Mouse (Mus musculus): ENCODE results near the gene Spc25. TPM values are rescaled to one million over a fixed set of nuclear protein-coding genes. Genes with fewer than 3 reads are reported as not detected.

Gene Spc25
- polyA plus RNA-seq (2016; fragmentation: Nextera tagmentation; extraction: Ambion mirVana): 193 and 196 TPM in 2 replicates

- Histone ChIP-seq H3K36me3 (peaks cover 16% of the 10 kb centered on the region), H3K27me3 (no peaks in the 10 kb centered on the region), H3K27ac (peak within 1 kb of the TSS; percentile 90), H3K4me2 (peak within 1 kb of the TSS; percentile 67), H3K9me3 (no peaks in the 10 kb centered on the region), H3K4me3 (replicated peaks) (peak within 1 kb of the TSS; percentile 82), H3K9ac (replicated peaks) (peak within 1 kb of the TSS; percentile 80), H3K4me1 (replicated peaks) (peaks cover 9% of the 10 kb centered on the region)
- under 1% methylated on average over 46 of the region's 46 CpGs for WGBS
- peak; percentile 98 for ATAC-seq (ENCODE audit: insufficient number of reproducible peaks, insufficient read depth, low FRiP score, low TSS enrichment, low read depth)
Measured at GRCm38 (mm10) chr2:69205791-69206351, at the start of gene Spc25. Spc25 (minus strand) TSS chr2:69206194.

DNA sequence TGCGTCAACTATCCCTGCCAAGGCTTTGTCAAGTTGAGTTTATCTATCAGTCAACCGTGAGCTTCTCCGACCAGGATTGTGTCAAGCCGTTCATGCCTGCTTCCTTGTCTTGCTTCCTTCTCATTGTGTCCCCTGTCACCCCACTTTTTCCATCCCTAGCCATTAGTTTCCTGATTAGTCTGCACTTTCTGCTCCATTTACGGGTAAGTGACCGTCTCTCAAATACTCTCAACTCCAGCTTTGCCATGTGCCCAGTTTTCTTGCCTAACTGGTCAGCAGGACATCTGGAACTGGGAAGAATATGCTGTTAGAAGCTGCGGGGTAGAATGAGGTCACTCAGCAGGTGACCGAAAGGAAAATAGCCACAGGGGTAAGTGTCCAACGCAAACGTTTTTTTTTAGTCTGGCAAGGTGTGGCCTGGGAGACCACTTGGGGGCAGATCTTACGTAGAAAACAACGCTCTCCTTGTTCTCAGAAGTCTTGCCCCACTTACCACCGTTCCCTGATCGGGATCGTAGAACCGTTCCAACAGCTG lies 42.3 kb upstream of the Spc25 start:
- ATAC-seq (ENCODE audit: insufficient number of reproducible peaks, insufficient read depth, low FRiP score, low TSS enrichment, low read depth): no peak
- Histone ChIP-seq H3K27me3 (no peaks in the 10 kb centered on the region), H3K9me3 (no peaks in the 10 kb centered on the region), H3K4me2 (no peak overlapping the region), H3K4me1 (replicated peaks) (no peaks in the 10 kb centered on the region), H3K4me3 (replicated peaks) (no peak overlapping the region), H3K27ac (no peak overlapping the region), H3K9ac (replicated peaks) (no peak overlapping the region), H3K36me3 (no peaks in the 10 kb centered on the region)
- WGBS: 57% methylated on average over 16 of the region's 16 CpGs

DNA sequence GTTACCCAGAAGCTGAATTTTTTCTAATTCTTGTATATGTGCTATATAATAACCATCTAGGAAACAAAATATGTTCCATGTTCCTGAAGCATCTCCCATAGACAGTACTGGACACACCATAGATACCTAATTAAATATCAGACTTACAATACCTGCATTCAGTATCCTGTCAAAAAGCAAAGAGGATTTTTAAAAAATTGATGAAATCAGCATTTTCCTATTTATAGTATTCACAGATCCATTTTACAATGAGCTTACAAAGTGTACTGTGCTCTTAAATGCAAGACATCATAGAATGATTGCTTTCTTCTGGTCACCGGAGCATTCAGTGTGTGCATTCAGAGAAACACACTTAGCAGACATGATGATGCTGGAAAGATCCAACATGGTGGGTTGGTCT lies 41.1 kb upstream of the Spc25 start:
- Histone ChIP-seq H3K36me3 (no peaks in the 10 kb centered on the region), H3K4me1 (replicated peaks) (no peaks in the 10 kb centered on the region), H3K27me3 (no peaks in the 10 kb centered on the region), H3K9me3 (no peaks in the 10 kb centered on the region), H3K9ac (replicated peaks) (no peak overlapping the region), H3K4me3 (replicated peaks) (no peak overlapping the region), H3K27ac (no peak overlapping the region), H3K4me2 (no peak overlapping the region)
- WGBS: 98% methylated on average over 1 of the region's 1 CpGs
- ATAC-seq (ENCODE audit: insufficient number of reproducible peaks, insufficient read depth, low FRiP score, low TSS enrichment, low read depth): no peak

- no peak overlapping the region for H3K4me2 ChIP-seq
- WGBS: 66% methylated on average over 2 of the region's 2 CpGs
- H3K9me3 ChIP-seq: no peaks in the 10 kb centered on the region
- H3K27me3 ChIP-seq: no peaks in the 10 kb centered on the region
- ATAC-seq (ENCODE audit: insufficient number of reproducible peaks, insufficient read depth, low FRiP score, low TSS enrichment, low read depth): no peak
- H3K9ac ChIP-seq (replicated peaks): no peak overlapping the region
- no peak overlapping the region for H3K4me3 ChIP-seq (replicated peaks)
- H3K27ac ChIP-seq: no peak overlapping the region
- no peaks in the 10 kb centered on the region for H3K36me3 ChIP-seq
- no peaks in the 10 kb centered on the region for H3K4me1 ChIP-seq (replicated peaks)
Measured at GRCm38 (mm10) chr2:69244924-69245323, 38.9 kb upstream of the Spc25 start.

- H3K27me3 ChIP-seq: no peaks in the 10 kb centered on the region
- WGBS: 85% methylated on average over 9 of the region's 9 CpGs
- no peak overlapping the region for H3K9ac ChIP-seq (replicated peaks)
- no peaks in the 10 kb centered on the region for H3K36me3 ChIP-seq
- no peak overlapping the region for H3K4me2 ChIP-seq
- H3K4me1 ChIP-seq (replicated peaks): no peaks in the 10 kb centered on the region
- H3K9me3 ChIP-seq: no peaks in the 10 kb centered on the region
- H3K27ac ChIP-seq: no peak overlapping the region
- no peak for ATAC-seq (ENCODE audit: insufficient number of reproducible peaks, insufficient read depth, low FRiP score, low TSS enrichment, low read depth)
- H3K4me3 ChIP-seq (replicated peaks): no peak overlapping the region
Measured at GRCm38 (mm10) chr2:69239315-69239714, 33.3 kb upstream of the Spc25 start.

GRCm38 (mm10) chr2:69234976-69235678 lies 29.1 kb upstream of the Spc25 start:
- Histone ChIP-seq H3K36me3 (no peaks in the 10 kb centered on the region), H3K4me2 (no peak overlapping the region), H3K9me3 (no peaks in the 10 kb centered on the region), H3K27ac (no peak overlapping the region), H3K27me3 (no peaks in the 10 kb centered on the region), H3K9ac (replicated peaks) (no peak overlapping the region), H3K4me1 (replicated peaks) (no peaks in the 10 kb centered on the region), H3K4me3 (replicated peaks) (no peak overlapping the region)
- WGBS: 81% methylated on average over 5 of the region's 5 CpGs
- ATAC-seq (ENCODE audit: insufficient number of reproducible peaks, insufficient read depth, low FRiP score, low TSS enrichment, low read depth): no peak

DNA sequence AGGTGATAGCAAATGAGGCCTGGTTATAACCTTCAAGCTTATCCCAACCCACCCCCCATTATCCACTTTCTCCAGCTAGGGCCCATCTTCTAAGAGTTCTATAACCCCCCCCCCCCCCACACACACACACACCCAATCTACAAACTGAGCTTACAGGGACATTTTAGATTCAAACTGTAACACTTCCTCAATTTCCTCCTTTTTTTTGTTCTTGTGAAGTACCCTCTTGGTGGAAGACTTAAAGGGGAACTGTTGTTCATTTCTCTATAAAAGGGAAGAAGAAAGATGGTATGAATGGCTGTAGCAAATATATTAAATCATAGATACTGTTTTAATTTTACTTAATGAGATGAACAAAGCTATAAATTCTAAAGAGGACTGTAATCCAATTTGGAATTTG lies 26.1 kb upstream of the Spc25 start:
- no peak overlapping the region for H3K9ac ChIP-seq (replicated peaks)
- no peaks in the 10 kb centered on the region for H3K36me3 ChIP-seq
- no peaks in the 10 kb centered on the region for H3K9me3 ChIP-seq
- H3K27me3 ChIP-seq: no peaks in the 10 kb centered on the region
- no peak overlapping the region for H3K4me2 ChIP-seq
- no peak overlapping the region for H3K4me3 ChIP-seq (replicated peaks)
- no peaks in the 10 kb centered on the region for H3K4me1 ChIP-seq (replicated peaks)
- no peak overlapping the region for H3K27ac ChIP-seq
- ATAC-seq (ENCODE audit: insufficient number of reproducible peaks, insufficient read depth, low FRiP score, low TSS enrichment, low read depth): no peak

DNA sequence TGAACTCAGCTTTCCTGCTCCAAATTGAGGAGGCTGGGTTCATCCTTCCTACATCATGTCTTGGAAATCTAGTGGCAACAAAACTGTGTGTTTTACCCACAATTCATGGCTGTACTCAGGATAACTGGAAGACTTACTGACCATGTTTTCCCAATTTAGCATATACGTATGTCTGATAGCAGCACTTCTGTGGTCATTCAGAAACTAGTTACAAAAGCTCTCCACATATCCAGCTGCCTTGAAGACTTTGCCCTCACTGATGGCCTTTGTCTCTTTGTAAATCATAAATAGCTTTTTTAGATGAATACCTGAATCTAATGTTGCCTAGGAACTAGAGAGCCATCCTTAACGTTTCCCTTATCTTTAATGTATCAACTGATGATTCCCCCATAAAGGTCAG lies 24.1 kb upstream of the Spc25 start:
- no peak for ATAC-seq (ENCODE audit: insufficient number of reproducible peaks, insufficient read depth, low FRiP score, low TSS enrichment, low read depth)
- no peaks in the 10 kb centered on the region for H3K27me3 ChIP-seq
- H3K4me3 ChIP-seq (replicated peaks): no peak overlapping the region
- no peak overlapping the region for H3K9ac ChIP-seq (replicated peaks)
- H3K4me1 ChIP-seq (replicated peaks): no peaks in the 10 kb centered on the region
- H3K4me2 ChIP-seq: no peak overlapping the region
- 86% methylated on average over 2 of the region's 2 CpGs for WGBS
- no peak overlapping the region for H3K27ac ChIP-seq
- no peaks in the 10 kb centered on the region for H3K36me3 ChIP-seq
- H3K9me3 ChIP-seq: no peaks in the 10 kb centered on the region

GRCm38 (mm10) chr2:69228635-69229034 lies 22.6 kb upstream of the Spc25 start:
- no peak for ATAC-seq (ENCODE audit: insufficient number of reproducible peaks, insufficient read depth, low FRiP score, low TSS enrichment, low read depth)
- no peaks in the 10 kb centered on the region for H3K4me1 ChIP-seq (replicated peaks)
- 85% methylated on average over 6 of the region's 6 CpGs for WGBS

GRCm38 (mm10) chr2:69226876-69227275 lies 20.9 kb upstream of the Spc25 start:
- no peak overlapping the region for H3K27ac ChIP-seq
- no peaks in the 10 kb centered on the region for H3K27me3 ChIP-seq
- no peaks in the 10 kb centered on the region for H3K4me1 ChIP-seq (replicated peaks)
- ATAC-seq (ENCODE audit: insufficient number of reproducible peaks, insufficient read depth, low FRiP score, low TSS enrichment, low read depth): no peak
- H3K9ac ChIP-seq (replicated peaks): no peak overlapping the region
- 93% methylated on average over 9 of the region's 9 CpGs for WGBS
- no peak overlapping the region for H3K4me2 ChIP-seq
- H3K36me3 ChIP-seq: no peaks in the 10 kb centered on the region
- no peaks in the 10 kb centered on the region for H3K9me3 ChIP-seq
- H3K4me3 ChIP-seq (replicated peaks): no peak overlapping the region

More at GRCm38 (mm10) chr2:69228635-69229034, 22.6 kb upstream of the Spc25 start:
- no peaks in the 10 kb centered on the region for H3K36me3 ChIP-seq
- no peak overlapping the region for H3K4me3 ChIP-seq (replicated peaks)
- H3K27ac ChIP-seq: no peak overlapping the region
- H3K9me3 ChIP-seq: no peaks in the 10 kb centered on the region
- no peak overlapping the region for H3K4me2 ChIP-seq
- H3K27me3 ChIP-seq: no peaks in the 10 kb centered on the region
- H3K9ac ChIP-seq (replicated peaks): no peak overlapping the region

- Histone ChIP-seq H3K4me3 (replicated peaks) (no peak overlapping the region), H3K9me3 (no peaks in the 10 kb centered on the region), H3K27me3 (no peaks in the 10 kb centered on the region), H3K9ac (replicated peaks) (no peak overlapping the region), H3K36me3 (no peaks in the 10 kb centered on the region), H3K4me1 (replicated peaks) (no peaks in the 10 kb centered on the region), H3K4me2 (no peak overlapping the region), H3K27ac (no peak overlapping the region)
- 67% methylated on average over 2 of the region's 2 CpGs for WGBS
- no peak for ATAC-seq (ENCODE audit: insufficient number of reproducible peaks, insufficient read depth, low FRiP score, low TSS enrichment, low read depth)
Measured at GRCm38 (mm10) chr2:69224724-69225123, 18.7 kb upstream of the Spc25 start.

GRCm38 (mm10) chr2:69222815-69223214 lies 16.8 kb upstream of the Spc25 start:
- H3K4me2 ChIP-seq: no peak overlapping the region
- H3K36me3 ChIP-seq: no peaks in the 10 kb centered on the region
- no peaks in the 10 kb centered on the region for H3K27me3 ChIP-seq
- H3K4me3 ChIP-seq (replicated peaks): no peak overlapping the region
- 84% methylated on average over 10 of the region's 10 CpGs for WGBS
- no peaks in the 10 kb centered on the region for H3K9me3 ChIP-seq
- no peak overlapping the region for H3K27ac ChIP-seq
- H3K9ac ChIP-seq (replicated peaks): no peak overlapping the region
- no peak for ATAC-seq (ENCODE audit: insufficient number of reproducible peaks, insufficient read depth, low FRiP score, low TSS enrichment, low read depth)
- no peaks in the 10 kb centered on the region for H3K4me1 ChIP-seq (replicated peaks)

All from limb, embryonic 12.5 days (tissue).